Mouse (Mus musculus) limb, embryonic 13.5 days (tissue): ENCODE results near the gene Gm17359. TPM values are rescaled to one million over a fixed set of nuclear protein-coding genes. Genes with fewer than 3 reads are reported as not detected.

ENCODE experiments used
- ATAC-seq: fragments of 200-750 bp; cut with Nextera tagmentation; 2 replicates; pipeline ENCODE4 v1.8.0; 2017; ENCODE audit warnings: low read depth, moderate number of reproducible peaks, moderate TSS enrichment; ENCODE audit not compliant: low FRiP score
- H3K27ac ChIP-seq: fragments of 300-500 bp; sonication (generic); 2 replicates; pipeline ENCODE4 v1.5.1; 2015; ENCODE audit warnings: inconsistent platforms, mild to moderate bottlenecking, moderate library complexity
- H3K27me3 ChIP-seq: fragments of 300-500 bp; sonication (generic); 2 replicates; pipeline ENCODE4 v1.6.1; 2015; ENCODE audit warnings: mild to moderate bottlenecking, inconsistent platforms
- H3K36me3 ChIP-seq: fragments of 300-500 bp; sonication (generic); 2 replicates; pipeline ENCODE4 v1.6.1; 2015; ENCODE audit warnings: inconsistent platforms, mild to moderate bottlenecking, moderate library complexity
- H3K4me1 ChIP-seq: fragments of 300-500 bp; sonication (generic); 2 replicates; pipeline ENCODE4 v1.6.1; 2015; ENCODE audit warnings: inconsistent platforms
- H3K4me2 ChIP-seq: fragments of 300-500 bp; sonication (generic); replicated peaks from 2 replicates; pipeline ENCODE4 v1.6.1; 2015; ENCODE audit warnings: inconsistent platforms, mild to moderate bottlenecking, moderate library complexity
- H3K4me3 ChIP-seq: fragments of 300-500 bp; sonication (generic); 2 replicates; pipeline ENCODE4 v1.5.1; 2015; ENCODE audit warnings: moderate library complexity, mild to moderate bottlenecking, inconsistent platforms
- H3K9ac ChIP-seq: fragments of 300-500 bp; sonication (generic); 2 replicates; pipeline ENCODE4 v1.6.1; 2015; ENCODE audit warnings: mild to moderate bottlenecking, inconsistent platforms
- H3K9me3 ChIP-seq: fragments of 300-500 bp; sonication (generic); 2 replicates; pipeline ENCODE4 v1.6.1; 2016; ENCODE audit warnings: inconsistent platforms
- WGBS: fragments of 180-500 bp; shearing (Covaris S2); methylation state at CpG from one replicate; pipeline ENCODE4 v1.1.7; 2015; 5-methylcytosine and 5-hydroxymethylcytosine counted together
- polyA plus RNA-seq: library from polyadenylated mRNA; unstranded; fragments of >200 nt; fragmentation: Nextera tagmentation; extraction: Ambion mirVana; gene quantifications from 2 replicates; pipeline ENCODE4 v1.2.1, GENCODE M21; 2015

The Gm17359 gene
- polyA plus RNA-seq, 1 experiment from 2014 or later, result 0.08 TPM

DNA sequence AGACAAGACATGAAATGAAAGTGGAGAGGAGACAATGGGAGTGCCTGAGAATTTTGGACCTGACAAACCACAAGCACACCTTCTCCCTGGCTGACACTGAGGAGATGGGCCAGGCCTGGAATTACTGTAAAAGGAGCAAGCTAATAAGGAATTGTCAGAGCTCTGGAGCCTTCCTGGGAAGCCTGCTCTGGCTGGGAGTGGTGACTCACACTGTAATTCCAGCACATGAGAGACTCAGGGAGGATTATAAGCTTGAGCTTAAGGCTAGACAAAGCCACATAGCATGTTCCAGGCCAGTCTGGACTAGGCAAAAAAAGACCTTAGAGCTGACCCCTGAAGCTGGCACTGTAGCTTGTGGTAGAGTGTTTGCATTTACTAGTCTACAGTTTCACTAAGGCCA is 24.6 kb upstream of the Gm17359 start:
- no peaks in the 10 kb centered on the region for H3K36me3 ChIP-seq
- 0 out of 2 replicates have a peak, but pooled peaks cover 3% of the 10 kb centered on the region for H3K4me1 ChIP-seq
- H3K9ac ChIP-seq, result no peak overlapping the region
- no peaks in the 10 kb centered on the region for H3K27me3 ChIP-seq
- H3K4me3 ChIP-seq, result no peak overlapping the region
- H3K9me3 ChIP-seq, result 0 out of 2 replicates have a peak, but pooled peaks cover 5% of the 10 kb centered on the region
- no peak overlapping the region for H3K4me2 ChIP-seq
- ATAC-seq, result no peak
- no peak overlapping the region for H3K27ac ChIP-seq

DNA sequence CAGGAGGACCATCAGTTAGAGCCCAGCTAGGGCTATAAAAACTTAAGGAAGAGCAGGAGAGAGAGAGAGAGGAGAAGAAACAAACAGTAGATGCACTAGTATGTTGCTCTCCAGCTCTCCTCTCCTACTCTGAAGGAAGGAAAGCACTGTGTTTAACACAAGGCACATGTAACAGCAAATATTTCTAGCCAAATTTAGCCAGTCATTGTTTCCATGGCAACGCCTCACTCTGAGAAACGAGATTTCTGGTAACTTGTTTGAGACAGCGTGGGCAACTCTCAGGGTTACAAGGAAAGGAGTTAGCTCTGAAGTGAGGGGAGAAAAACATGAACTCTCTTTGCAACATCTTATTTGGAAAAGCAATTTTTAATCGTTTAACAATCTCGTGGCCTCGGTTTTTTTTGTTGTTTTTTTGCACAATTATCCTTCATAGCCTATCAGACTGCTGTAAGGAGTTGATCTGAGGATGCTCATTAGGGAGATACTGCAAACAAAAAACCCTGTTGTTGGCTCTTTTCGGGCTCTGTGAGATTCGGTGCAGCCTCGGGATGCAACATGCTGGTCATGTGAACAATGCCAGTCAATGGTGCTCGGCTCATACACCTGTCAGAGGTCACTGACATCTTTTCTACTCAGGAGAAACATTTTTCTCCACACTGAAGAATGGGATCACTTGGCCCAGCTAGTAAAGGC is 22.3 kb upstream of the Gm17359 start:
- Histone ChIP-seq H3K4me2 (no peak overlapping the region), H3K27me3 (no peaks in the 10 kb centered on the region), H3K9me3 (0 out of 2 replicates have a peak, but pooled peaks cover 2% of the 10 kb centered on the region), H3K4me1 (0 out of 2 replicates have a peak, but pooled peaks cover 3% of the 10 kb centered on the region), H3K36me3 (no peaks in the 10 kb centered on the region), H3K9ac (no peak overlapping the region), H3K27ac (no peak overlapping the region), H3K4me3 (no peak overlapping the region)
- WGBS, result 67% methylated on average over 10 of the region's 10 CpGs
- 0 out of 2 replicates have a peak, but pooled peaks have one; percentile 54 for ATAC-seq

GRCm38 (mm10) chr3:79324697-79325526 is 11.5 kb upstream of the Gm17359 start:
- 23% methylated on average over 10 of the region's 10 CpGs for WGBS
- Histone ChIP-seq H3K4me3 (0 out of 2 replicates have a peak overlapping the region, but pooled peaks have one; percentile 1), H3K9ac (no peak overlapping the region), H3K27ac (peak overlapping the region; percentile 70), H3K36me3 (no peaks in the 10 kb centered on the region), H3K4me1 (peaks cover 40% of the 10 kb centered on the region), H3K27me3 (no peaks in the 10 kb centered on the region), H3K4me2 (peak overlapping the region; percentile 43), H3K9me3 (no peaks in the 10 kb centered on the region)
- ATAC-seq, result peak; percentile 62

DNA sequence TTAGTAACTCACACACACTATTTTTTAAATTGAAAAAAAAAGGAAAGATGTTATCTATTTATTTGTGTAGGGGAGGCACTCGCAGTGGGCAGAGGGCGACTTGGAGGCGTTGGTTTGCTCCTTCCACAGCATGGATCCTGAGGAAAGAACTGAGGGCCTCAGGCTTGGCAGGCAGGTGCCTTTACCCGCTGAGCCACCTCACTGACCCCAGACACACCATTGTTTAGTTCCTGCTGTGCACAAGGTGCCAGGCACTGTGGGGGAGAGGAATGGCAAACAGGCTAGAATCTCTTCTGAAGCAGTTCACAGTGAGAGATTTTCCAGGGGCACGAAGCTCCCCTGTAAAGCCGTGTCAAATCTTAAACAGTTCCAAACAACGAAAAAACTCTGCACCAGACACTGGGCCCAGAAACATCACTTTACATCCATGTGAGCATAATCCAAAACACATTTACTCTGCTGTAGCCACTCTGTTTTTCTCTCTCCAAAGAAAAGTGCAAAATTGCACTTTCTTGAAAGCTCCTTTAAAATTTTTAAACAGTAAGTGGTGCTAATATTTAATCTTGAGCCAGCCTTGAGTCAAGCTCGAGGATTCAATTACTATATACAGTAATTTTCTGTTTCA is 6.7 kb upstream of the Gm17359 start:
- Histone ChIP-seq H3K27ac (peak overlapping the region; percentile 61; the same call in 1 of the 2 replicates), H3K27me3 (no peaks in the 10 kb centered on the region), H3K4me2 (peak overlapping the region; percentile 28; the same call in 1 of the 2 replicates), H3K36me3 (no peaks in the 10 kb centered on the region), H3K9me3 (no peaks in the 10 kb centered on the region), H3K4me3 (no peak overlapping the region), H3K4me1 (peaks cover 42% of the 10 kb centered on the region), H3K9ac (no peak overlapping the region)
- 18% methylated on average over 8 of the region's 8 CpGs for WGBS
- ATAC-seq, result no peak; the same call in 1 of the 2 replicates

- H3K9me3 ChIP-seq, result no peaks in the 10 kb centered on the region
- H3K9ac ChIP-seq, result no peak overlapping the region
- H3K4me2 ChIP-seq, result no peak overlapping the region
- no peaks in the 10 kb centered on the region for H3K36me3 ChIP-seq
- no peak overlapping the region for H3K4me3 ChIP-seq
- peaks cover 27% of the 10 kb centered on the region for H3K4me1 ChIP-seq
- H3K27ac ChIP-seq, result no peak overlapping the region
- 76% methylated on average over 7 of the region's 7 CpGs for WGBS
- no peaks in the 10 kb centered on the region for H3K27me3 ChIP-seq
- ATAC-seq, result no peak
These were observed 3.4 kb upstream of the Gm17359 start for GRCm38 (mm10) chr3:79333051-79333450.

DNA sequence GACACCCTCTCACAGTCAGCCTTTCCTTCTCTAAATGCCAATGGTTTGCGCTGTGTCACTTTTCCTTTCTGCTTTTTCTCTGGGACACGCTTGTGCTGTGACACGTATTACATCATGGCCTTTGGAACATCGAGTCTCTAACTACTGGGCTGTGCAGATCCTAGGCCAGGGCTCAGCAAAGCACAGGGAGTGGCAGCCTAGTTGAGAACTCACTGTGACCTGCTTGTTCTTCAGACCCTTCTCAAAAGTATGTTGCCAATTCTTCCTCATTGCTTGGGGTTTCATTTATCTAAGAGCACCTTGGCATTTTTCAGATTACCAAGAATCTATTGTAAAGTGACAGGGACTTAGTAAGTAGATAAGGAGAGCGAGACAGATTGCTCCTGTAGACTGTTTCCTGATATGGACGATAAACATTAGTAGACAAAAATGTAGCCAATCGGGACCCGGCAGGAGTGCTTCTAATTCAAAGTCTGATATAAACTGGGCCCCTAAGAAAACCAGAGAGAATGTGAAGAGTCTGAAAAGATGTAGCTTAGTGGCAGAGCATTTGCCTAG is 2.7 kb upstream of the Gm17359 start:
- no peaks in the 10 kb centered on the region for H3K9me3 ChIP-seq
- H3K4me3 ChIP-seq, result no peak overlapping the region
- 91% methylated on average over 8 of the region's 8 CpGs for WGBS
- no peak overlapping the region for H3K4me2 ChIP-seq
- ATAC-seq, result no peak
- no peaks in the 10 kb centered on the region for H3K27me3 ChIP-seq
- H3K36me3 ChIP-seq, result no peaks in the 10 kb centered on the region
- H3K27ac ChIP-seq, result no peak overlapping the region
- H3K4me1 ChIP-seq, result peaks cover 25% of the 10 kb centered on the region
- no peak overlapping the region for H3K9ac ChIP-seq

- 46% methylated on average over 3 of the region's 3 CpGs for WGBS
- no peaks in the 10 kb centered on the region for H3K9me3 ChIP-seq
- no peak overlapping the region for H3K4me3 ChIP-seq
- H3K9ac ChIP-seq, result no peak overlapping the region
- H3K27me3 ChIP-seq, result no peaks in the 10 kb centered on the region
- H3K36me3 ChIP-seq, result no peaks in the 10 kb centered on the region
- no peak overlapping the region for H3K27ac ChIP-seq
- H3K4me2 ChIP-seq, result no peak overlapping the region
- H3K4me1 ChIP-seq, result no peaks in the 10 kb centered on the region
- ATAC-seq, result no peak
These were observed 4.3 kb downstream of the Gm17359 start for GRCm38 (mm10) chr3:79340737-79341136.

- Histone ChIP-seq H3K36me3 (no peaks in the 10 kb centered on the region), H3K27ac (no peak overlapping the region), H3K9ac (no peak overlapping the region), H3K4me1 (no peaks in the 10 kb centered on the region), H3K4me3 (no peak overlapping the region), H3K4me2 (no peak overlapping the region), H3K9me3 (no peaks in the 10 kb centered on the region), H3K27me3 (no peaks in the 10 kb centered on the region)
- WGBS, result 75% methylated on average over 17 of the region's 17 CpGs
- ATAC-seq, result no peak
These were observed 6.7 kb downstream of the Gm17359 start for GRCm38 (mm10) chr3:79342961-79343735.

- Histone ChIP-seq H3K4me2 (no peak overlapping the region), H3K27me3 (no peaks in the 10 kb centered on the region), H3K9me3 (no peaks in the 10 kb centered on the region), H3K36me3 (no peaks in the 10 kb centered on the region), H3K27ac (no peak overlapping the region), H3K4me3 (no peak overlapping the region), H3K4me1 (no peaks in the 10 kb centered on the region), H3K9ac (no peak overlapping the region)
- ATAC-seq, result no peak
- WGBS, result 72% methylated on average over 1 of the region's 1 CpGs
These were observed 12.8 kb downstream of the Gm17359 start for GRCm38 (mm10) chr3:79349311-79349710.

DNA sequence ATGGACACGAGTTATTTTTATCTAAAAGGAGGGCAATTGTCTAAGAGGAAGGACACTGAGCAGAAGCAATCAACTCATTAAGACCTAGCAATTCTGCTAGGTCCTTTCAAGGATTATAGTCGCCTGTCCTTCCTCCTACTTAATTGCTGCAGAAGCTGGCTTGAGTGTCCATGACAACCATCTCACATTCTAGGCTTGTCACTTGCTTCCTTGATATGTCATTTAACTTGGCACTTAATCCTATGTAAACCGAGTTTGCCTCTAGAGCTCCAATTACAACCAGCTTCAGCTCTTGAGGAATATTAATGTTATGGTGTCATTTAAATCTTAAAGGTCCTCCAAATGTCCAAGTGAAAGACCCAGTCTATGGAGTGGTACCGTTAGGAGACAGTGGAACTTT is 22.3 kb downstream of the Gm17359 start:
- Histone ChIP-seq H3K4me1 (peaks cover 10% of the 10 kb centered on the region; the same call in 1 of the 2 replicates), H3K4me3 (no peak overlapping the region), H3K27me3 (no peaks in the 10 kb centered on the region), H3K9ac (no peak overlapping the region), H3K27ac (no peak overlapping the region), H3K4me2 (no peak overlapping the region), H3K36me3 (no peaks in the 10 kb centered on the region), H3K9me3 (no peaks in the 10 kb centered on the region)
- 41% methylated on average over 4 of the region's 4 CpGs for WGBS
- ATAC-seq, result no peak

GRCm38 (mm10) chr3:79360317-79361101 is 24.0 kb downstream of the Gm17359 start:
- H3K27me3 ChIP-seq, result no peaks in the 10 kb centered on the region
- no peaks in the 10 kb centered on the region for H3K9me3 ChIP-seq
- H3K9ac ChIP-seq, result no peak overlapping the region
- no peak overlapping the region; the same call in 1 of the 2 replicates for H3K4me2 ChIP-seq
- H3K36me3 ChIP-seq, result no peaks in the 10 kb centered on the region
- no peak overlapping the region for H3K27ac ChIP-seq
- H3K4me3 ChIP-seq, result no peak overlapping the region
- peaks cover 10% of the 10 kb centered on the region; the same call in 1 of the 2 replicates for H3K4me1 ChIP-seq
- WGBS, result 39% methylated on average over 15 of the region's 15 CpGs
- ATAC-seq, result no peak
